Mouse (Mus musculus) MEL (cell line): ENCODE measurements around the gene Ilf3. TPM values are rescaled to one million over a fixed set of nuclear protein-coding genes. Genes with fewer than 3 reads are reported as not detected.

ENCODE experiments used
- DNase-seq: peaks from one replicate; pipeline ENCODE4 v3.0.0; 2011; ENCODE audit warnings: low read depth, low spot score
- H3K27ac ChIP-seq: 2 replicates; pipeline ENCODE4 v1.5.1; 2012; ENCODE audit warnings: low read depth, mild to moderate bottlenecking, control low read depth, low read length, moderate library complexity; ENCODE audit not compliant: control insufficient read depth
- H3K27me3 ChIP-seq, 2 experiments: fragments of 150-350 bp in 1 of 2; sonication (generic) in 1 of 2; 2 replicates each; pipeline ENCODE4 v1.6.1; 2012; ENCODE audit warnings: low read length in 2 of 2, mild to moderate bottlenecking in 2 of 2, improper control_type of control experiment in 1 of 2, moderate library complexity in 1 of 2; ENCODE audit not compliant: insufficient read depth in 2 of 2, control insufficient read depth in 1 of 2
- H3K36me3 ChIP-seq, 2 experiments: 2 replicates each; pipeline ENCODE4 v1.6.1; 2012 to 2014; ENCODE audit warnings: low read length in 2 of 2, improper control_type of control experiment in 1 of 2, inconsistent platforms in 1 of 2, mild to moderate bottlenecking in 1 of 2; ENCODE audit not compliant: insufficient read depth in 2 of 2, control insufficient read depth in 1 of 2
- H3K4me1 ChIP-seq, 2 experiments: fragments of 150-350 bp in 1 of 2; sonication (generic) in 1 of 2; 2 replicates each; pipeline ENCODE4 v1.6.1; 2012; ENCODE audit warnings: low read length in 2 of 2, improper control_type of control experiment in 1 of 2, mild to moderate bottlenecking in 1 of 2; ENCODE audit not compliant: insufficient read depth in 2 of 2, control insufficient read depth in 1 of 2
- H3K4me3 ChIP-seq, 2 experiments: fragments of 150-350 bp in 1 of 2; sonication (generic) in 1 of 2; 2 replicates each; pipeline ENCODE4 v1.5.1; 2012; ENCODE audit warnings: low read depth in 2 of 2, low read length in 2 of 2, mild to moderate bottlenecking in 2 of 2, moderate library complexity in 2 of 2, control low read depth in 1 of 2, improper control_type of control experiment in 1 of 2; ENCODE audit not compliant: control insufficient read depth in 1 of 2, insufficient read depth in 1 of 2
- H3K79me2 ChIP-seq: 2 replicates; pipeline ENCODE4 v1.6.1; 2012; ENCODE audit warnings: mild to moderate bottlenecking, low read length, moderate library complexity; ENCODE audit not compliant: control insufficient read depth, poor library complexity, insufficient read depth
- H3K9ac ChIP-seq: 2 replicates; pipeline ENCODE4 v1.6.1; 2012; ENCODE audit warnings: low read depth, mild to moderate bottlenecking, control low read depth, low read length, moderate library complexity; ENCODE audit not compliant: control insufficient read depth, poor library complexity, severe bottlenecking
- H3K9me3 ChIP-seq: fragments of 150-350 bp; sonication (generic); replicated peaks from 2 replicates; pipeline ENCODE4 v1.6.1; 2012; ENCODE audit warnings: mild to moderate bottlenecking, low read length, improper control_type of control experiment, moderate library complexity; ENCODE audit not compliant: insufficient read depth
- BHLHE40 ChIP-seq: IDR thresholded peaks from 2 replicates; pipeline ENCODE4 v1.6.1; 2012; ENCODE audit warnings: low read depth, mild to moderate bottlenecking, inconsistent platforms, low read length, improper control_type of control experiment, borderline replicate concordance
- CHD1 ChIP-seq: IDR thresholded peaks from 2 replicates; pipeline ENCODE4 v1.6.1; 2012; ENCODE audit warnings: low read depth, mild to moderate bottlenecking, inconsistent platforms, low read length, improper control_type of control experiment
- CHD2 ChIP-seq: IDR thresholded peaks from 2 replicates; pipeline ENCODE4 v1.6.1; 2011; ENCODE audit warnings: low read length, improper control_type of control experiment
- CTCF ChIP-seq, 3 experiments: IDR thresholded peaks in 2 of 3; conservative IDR thresholded peaks in 1 of 3; 2 replicates each; pipeline ENCODE4 v1.5.1; 2011 to 2012; ENCODE audit warnings: low read length in 3 of 3, low read depth in 2 of 3, mild to moderate bottlenecking in 2 of 3, improper control_type of control experiment in 1 of 3, inconsistent platforms in 1 of 3, mixed read lengths in 1 of 3, moderate library complexity in 1 of 3; ENCODE audit not compliant: control insufficient read depth in 1 of 3, insufficient read depth in 1 of 3, poor library complexity in 1 of 3, severe bottlenecking in 1 of 3
- E2F4 ChIP-seq: IDR thresholded peaks from 2 replicates; pipeline ENCODE4 v1.6.1; 2011; ENCODE audit warnings: low read depth, low read length, improper control_type of control experiment, borderline replicate concordance
- ELF1 ChIP-seq: IDR thresholded peaks from 2 replicates; pipeline ENCODE4 v1.6.1; 2014; ENCODE audit warnings: low read depth, mild to moderate bottlenecking, inconsistent platforms, low read length, improper control_type of control experiment, moderate library complexity
- EP300 ChIP-seq, 2 experiments: IDR thresholded peaks; 2 replicates each; pipeline ENCODE4 v1.6.1; 2011; ENCODE audit warnings: improper control_type of control experiment in 2 of 2, low read length in 2 of 2, low read depth in 1 of 2, mild to moderate bottlenecking in 1 of 2
- GATA1 ChIP-seq: IDR thresholded peaks from 2 replicates; pipeline ENCODE4 v1.6.1; 2011; ENCODE audit warnings: low read depth, low read length, improper control_type of control experiment
- HCFC1 ChIP-seq: IDR thresholded peaks from 2 replicates; pipeline ENCODE4 v1.6.1; 2012; ENCODE audit warnings: low read depth, mild to moderate bottlenecking, inconsistent platforms, low read length, improper control_type of control experiment, moderate library complexity
- JUND ChIP-seq: IDR thresholded peaks from 2 replicates; pipeline ENCODE4 v1.6.1; 2011; ENCODE audit warnings: low read depth, mild to moderate bottlenecking, improper control_type of control experiment, low read length
- KAT2A ChIP-seq: conservative IDR thresholded peaks from 2 replicates; pipeline ENCODE4 v1.6.1; 2012; ENCODE audit warnings: low read depth, low read length, improper control_type of control experiment, inconsistent platforms
- MAFK ChIP-seq: IDR thresholded peaks from 2 replicates; pipeline ENCODE4 v1.6.1; 2011; ENCODE audit warnings: low read depth, mild to moderate bottlenecking, low read length, improper control_type of control experiment, borderline replicate concordance
- MXI1 ChIP-seq: IDR thresholded peaks from 2 replicates; pipeline ENCODE4 v1.6.1; 2011; ENCODE audit warnings: mild to moderate bottlenecking, low read depth, low read length, improper control_type of control experiment
- MYB ChIP-seq: IDR thresholded peaks from 2 replicates; pipeline ENCODE4 v1.6.1; 2011; ENCODE audit warnings: mild to moderate bottlenecking, low read depth, low read length, improper control_type of control experiment
- MYC ChIP-seq: IDR thresholded peaks from 2 replicates; pipeline ENCODE4 v1.6.1; 2011; ENCODE audit warnings: low read depth, mild to moderate bottlenecking, low read length, improper control_type of control experiment, moderate library complexity
- POLR2A ChIP-seq, 2 experiments: IDR thresholded peaks; 2 replicates each; pipeline ENCODE4 v1.6.1; 2011 to 2012; ENCODE audit warnings: low read length in 2 of 2, mild to moderate bottlenecking in 2 of 2, control low read depth in 1 of 2, improper control_type of control experiment in 1 of 2, low read depth in 1 of 2, moderate library complexity in 1 of 2; ENCODE audit not compliant: control insufficient read depth in 1 of 2, insufficient read depth in 1 of 2, poor library complexity in 1 of 2
- POLR2AphosphoS2 ChIP-seq: IDR thresholded peaks from 2 replicates; pipeline ENCODE4 v1.6.1; 2011; ENCODE audit warnings: low read length, improper control_type of control experiment
- RAD21 ChIP-seq: IDR thresholded peaks from 2 replicates; pipeline ENCODE4 v1.6.1; 2011; ENCODE audit warnings: mild to moderate bottlenecking, low read depth, low read length, improper control_type of control experiment
- RCOR1 ChIP-seq: IDR thresholded peaks from 2 replicates; pipeline ENCODE4 v1.6.1; 2012; ENCODE audit warnings: low read depth, mild to moderate bottlenecking, inconsistent platforms, low read length, improper control_type of control experiment
- SIN3A ChIP-seq: IDR thresholded peaks from 2 replicates; pipeline ENCODE4 v1.6.1; 2012; ENCODE audit warnings: low read length, improper control_type of control experiment, inconsistent platforms
- SMC3 ChIP-seq: IDR thresholded peaks from 2 replicates; pipeline ENCODE4 v1.6.1; 2011; ENCODE audit warnings: low read depth, low read length, improper control_type of control experiment
- TBP ChIP-seq: IDR thresholded peaks from 2 replicates; pipeline ENCODE4 v1.8.0; 2011; ENCODE audit warnings: low read depth, low read length, improper control_type of control experiment
- TCF12 ChIP-seq: IDR thresholded peaks from 2 replicates; pipeline ENCODE4 v1.6.1; 2014; ENCODE audit warnings: low read depth, mild to moderate bottlenecking, inconsistent platforms, low read length, improper control_type of control experiment, moderate library complexity
- UBTF ChIP-seq: IDR thresholded peaks from 2 replicates; pipeline ENCODE4 v1.6.1; 2012; ENCODE audit warnings: low read depth, mild to moderate bottlenecking, inconsistent platforms, low read length, improper control_type of control experiment, moderate library complexity, borderline replicate concordance; ENCODE audit not compliant: insufficient read depth
- USF1 ChIP-seq: IDR thresholded peaks from 2 replicates; pipeline ENCODE4 v1.6.1; 2014; ENCODE audit warnings: low read depth, mild to moderate bottlenecking, inconsistent platforms, low read length, improper control_type of control experiment, moderate library complexity
- ZC3H11A ChIP-seq: IDR thresholded peaks from 2 replicates; pipeline ENCODE4 v1.6.1; 2012; ENCODE audit warnings: low read depth, mild to moderate bottlenecking, inconsistent platforms, low read length, improper control_type of control experiment
- polyA plus RNA-seq, 2 experiments: library from polyadenylated mRNA; stranded (reverse) in 1 of 2; unstranded in 1 of 2; fragments of >175 nt in 1 of 2; fragments of >200 nt in 1 of 2; gene quantifications; 2 replicates each; pipeline versions ENCODE4 v1.2.1 to v1.2.4; 2012; ENCODE audit warnings: low replicate concordance in 2 of 2, low read depth in 1 of 2; ENCODE audit not compliant: insufficient read length in 2 of 2, insufficient read depth in 1 of 2, missing spikeins in 1 of 2
- total RNA-seq: library from RNA; depleted of rRNA; stranded (reverse); fragments of 300-350 nt; gene quantifications from 2 replicates; pipeline ENCODE4 v1.2.3, GENCODE M21; 2012

The Ilf3 gene
- total and polyA plus RNA-seq, 3 experiments, result 67.4 to 519 (median 210) TPM

DNA sequence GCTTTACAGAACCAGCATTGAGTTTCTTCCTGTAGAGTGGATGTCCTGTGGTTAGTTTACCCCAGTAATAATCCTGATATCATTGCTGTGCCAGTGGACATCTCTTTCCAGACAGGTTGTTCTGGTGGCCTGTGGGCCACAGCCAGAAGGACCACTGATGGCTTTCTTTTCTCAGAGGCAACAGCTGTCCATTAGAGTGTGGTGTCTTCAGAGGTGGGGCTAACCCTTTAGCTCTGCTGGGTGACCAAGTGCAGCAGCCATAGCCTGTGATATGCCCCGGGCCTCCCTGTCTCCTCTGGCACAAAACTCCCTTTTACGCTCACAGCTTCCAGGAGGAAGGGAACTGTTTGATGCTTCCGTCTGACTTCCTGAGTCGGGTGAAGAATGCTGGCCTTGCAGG lies 76.9 kb downstream of the Ilf3 start:
- TF ChIP-seq SIN3A (no peak), POLR2AphosphoS2 (no peak), CHD2 (no peak), MYC (no peak), GATA1 (no peak), RAD21 (no peak), EP300 (IDR thresholded peaks at IDR 0.05; ENCODE audit: low read depth in 1 of 2, low read length in 2 of 2) (no peak), USF1 (no peak), BHLHE40 (no peak), CHD1 (no peak), KAT2A (no peak), ZC3H11A (no peak), POLR2A (IDR thresholded peaks at IDR 0.05; ENCODE audit: control insufficient read depth in 1 of 2, insufficient read depth in 1 of 2, low read depth in 1 of 2, low read length in 2 of 2, poor library complexity in 1 of 2) (no peak), ELF1 (no peak), HCFC1 (no peak), TBP (no peak), MYB (no peak), TCF12 (no peak)
- peaks cover 8 to 52% of the 10 kb centered on the region in 2 experiments for H3K36me3 ChIP-seq
- no peaks in the 10 kb centered on the region for H3K9me3 ChIP-seq
- H3K9ac ChIP-seq, result no peak overlapping the region
- H3K27ac ChIP-seq, result no peak overlapping the region
- H3K4me1 ChIP-seq, result peaks cover 7 to 9% of the 10 kb centered on the region in 2 experiments
- H3K79me2 ChIP-seq, result peaks cover 49% of the 10 kb centered on the region
- no peak overlapping the region for H3K4me3 ChIP-seq
- no peaks in the 10 kb centered on the region for H3K27me3 ChIP-seq
- no peak for DNase-seq

DNA sequence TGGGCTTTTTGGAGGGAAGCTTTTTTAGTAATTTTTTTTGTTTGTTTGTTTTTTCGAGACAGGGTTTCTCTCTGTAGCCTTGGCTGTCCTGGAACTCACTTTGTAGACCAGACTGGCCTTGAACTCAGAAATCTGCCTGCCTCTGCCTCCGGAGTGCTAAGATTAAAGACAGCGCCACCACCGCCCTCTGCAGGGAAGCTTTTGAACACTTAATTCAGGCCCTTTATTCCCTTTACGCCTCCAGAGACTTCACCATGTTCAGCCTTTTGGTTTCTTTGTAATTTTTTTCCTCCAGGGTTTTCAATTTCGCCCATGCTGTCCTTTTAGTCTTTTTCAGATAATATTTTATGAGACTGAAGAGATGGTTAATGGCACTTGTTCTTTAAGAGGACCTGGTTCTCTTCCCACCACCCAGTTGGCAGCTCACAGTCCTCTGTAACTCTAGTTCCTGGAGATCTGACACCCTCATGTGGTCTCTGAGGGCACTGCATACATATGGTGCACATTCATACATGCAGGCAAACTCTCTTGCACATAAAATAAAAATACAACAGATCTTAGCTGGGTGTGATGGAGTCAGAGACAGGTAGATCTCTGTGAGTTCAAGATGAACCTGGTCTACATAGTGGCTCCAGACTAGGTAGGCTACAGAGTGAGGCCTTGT lies 77.5 kb downstream of the Ilf3 start:
- H3K79me2 ChIP-seq, result peaks cover 46% of the 10 kb centered on the region
- no peaks in the 10 kb centered on the region for H3K27me3 ChIP-seq
- H3K9me3 ChIP-seq, result no peaks in the 10 kb centered on the region
- peaks cover under 1 to 6% of the 10 kb centered on the region in 2 experiments; a peak in 2 of 4 replicates for H3K4me1 ChIP-seq
- H3K27ac ChIP-seq, result no peak overlapping the region
- TF ChIP-seq HCFC1 (no peak), E2F4 (no peak), ELF1 (no peak), SMC3 (peak; percentile 42), MAFK (0 out of 2 replicates have a peak, but pooled peaks have one; percentile 15), MYB (no peak), UBTF (no peak), RAD21 (peak; percentile 62), USF1 (0 out of 2 replicates have a peak, but pooled peaks have one; percentile 24), POLR2A (IDR thresholded peaks at IDR 0.05; ENCODE audit: control insufficient read depth in 1 of 2, insufficient read depth in 1 of 2, low read depth in 1 of 2, low read length in 2 of 2, poor library complexity in 1 of 2) (no peak), MXI1 (no peak), CTCF (IDR thresholded peaks at IDR 0.05 in 2 of 3, conservative IDR thresholded peaks at IDR 0.05 in 1 of 3; ENCODE audit: control insufficient read depth in 1 of 3, insufficient read depth in 1 of 3, low read depth in 2 of 3, low read length in 3 of 3, poor library complexity in 1 of 3, severe bottlenecking in 1 of 3) (peak in 2 of 3 experiments; percentile 53 to 63; a peak in 4 of 6 replicates), JUND (no peak), RCOR1 (no peak)
- H3K36me3 ChIP-seq, result peaks cover 2 to 48% of the 10 kb centered on the region in 2 experiments; a peak in 3 of 4 replicates
- H3K9ac ChIP-seq, result no peak overlapping the region
- no peak overlapping the region for H3K4me3 ChIP-seq
- peak; percentile 70 for DNase-seq
